Mouse (Mus musculus): ENCODE results near the gene Zfp575. TPM values are rescaled to one million over a fixed set of nuclear protein-coding genes. Genes with fewer than 3 reads are reported as not detected.

Zfp575 gene
- polyA plus RNA-seq, 1 experiment from 2014 or later = 4.0 TPM

DNA sequence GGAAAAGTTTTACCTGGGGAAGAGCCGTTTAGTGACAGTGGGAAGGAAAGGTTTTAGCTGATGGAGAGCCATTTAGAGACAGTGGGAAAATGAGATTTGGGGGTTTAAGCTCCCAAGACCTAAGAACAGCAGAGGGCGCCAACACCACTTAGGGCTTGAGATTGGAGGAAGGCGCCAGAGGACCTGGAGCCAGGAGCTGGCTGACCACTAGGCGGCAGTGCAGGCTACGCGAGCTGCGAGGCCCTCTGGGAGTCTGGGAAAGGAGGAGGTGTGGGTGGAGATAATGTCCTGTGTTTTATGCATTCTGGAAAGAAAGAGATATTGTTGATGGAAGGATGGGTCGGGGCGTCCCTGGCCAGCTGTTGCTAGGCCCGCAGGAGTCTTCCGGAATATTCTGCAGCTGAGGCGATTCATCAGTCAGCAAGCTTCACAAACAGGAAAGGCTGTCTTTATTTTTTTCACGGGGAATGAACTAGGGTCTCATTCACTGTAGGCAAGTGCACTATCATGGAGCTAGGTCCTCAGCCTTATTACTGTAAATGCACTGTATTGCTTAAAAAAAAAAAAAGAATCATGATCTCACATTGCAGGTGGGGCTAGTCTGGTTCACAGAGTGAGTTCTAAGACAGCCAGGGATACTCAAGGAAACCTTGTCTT lies 13.6 kb upstream of the Zfp575 start:
- 9% methylated on average over 13 of the region's 13 CpGs for WGBS
- 0 out of 2 replicates have a peak overlapping the region, but pooled peaks have one; percentile 15 for H3K4me3 ChIP-seq (replicated peaks)

DNA sequence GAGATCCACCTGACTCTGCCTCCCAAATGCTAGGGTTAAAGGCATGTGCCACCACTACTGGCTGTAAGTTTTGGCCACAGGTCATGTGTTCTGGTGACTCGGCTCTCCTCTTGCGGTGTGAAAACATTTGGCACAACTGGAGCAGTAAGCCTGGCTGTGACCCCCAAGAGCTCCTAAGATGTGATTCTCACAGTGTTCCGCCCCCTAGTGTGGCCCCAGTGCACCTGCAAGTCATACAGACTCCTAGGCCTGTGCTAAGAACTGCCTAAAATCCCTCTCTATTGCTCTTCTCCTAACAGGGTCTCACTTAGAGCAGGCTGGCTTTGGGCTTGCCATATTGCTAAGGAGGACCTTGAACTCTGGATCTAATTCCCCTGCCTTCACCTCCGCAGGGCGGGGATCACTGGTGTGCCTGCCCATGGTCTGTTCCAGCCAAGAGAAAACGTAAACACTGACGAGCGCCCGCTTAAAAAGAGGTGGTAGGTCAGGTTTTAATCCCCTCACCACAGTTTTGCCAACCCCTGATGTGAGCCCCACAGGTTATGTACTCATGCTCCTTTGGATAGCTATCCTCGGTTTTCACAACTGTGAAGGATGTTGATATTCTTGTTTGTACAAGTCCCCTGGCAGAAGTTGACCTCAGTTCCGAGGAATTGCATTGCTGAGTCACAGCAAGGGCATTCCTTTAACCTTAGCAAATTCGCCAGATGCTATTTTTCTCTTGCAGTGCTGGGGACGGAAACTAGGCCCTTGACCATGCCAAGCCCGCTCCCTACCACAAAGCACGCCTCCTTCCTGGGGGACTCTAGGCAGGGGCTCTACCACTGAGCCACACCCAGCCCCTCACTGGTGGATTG lies 12.0 kb upstream of the Zfp575 start:
- H3K4me1 ChIP-seq (replicated peaks) = peaks cover 6% of the 10 kb centered on the region
- H3K4me3 ChIP-seq (replicated peaks) = no peak overlapping the region
- H3K36me3 ChIP-seq = peaks cover 9% of the 10 kb centered on the region; the same call in 1 of the 2 replicates
- WGBS = 79% methylated on average over 15 of the region's 15 CpGs
- H3K9ac ChIP-seq (replicated peaks) = no peak overlapping the region
- ATAC-seq (ENCODE audit: insufficient number of reproducible peaks, insufficient read depth, low FRiP score, low TSS enrichment, low read depth) = no peak
- no peak overlapping the region for H3K4me2 ChIP-seq
- no peak overlapping the region for H3K27ac ChIP-seq
- no peaks in the 10 kb centered on the region for H3K9me3 ChIP-seq
- peaks cover 13% of the 10 kb centered on the region for H3K27me3 ChIP-seq

More for the DNA sequence above, 13.6 kb upstream of the Zfp575 start:
- Histone ChIP-seq H3K27ac (no peak overlapping the region), H3K27me3 (no peaks in the 10 kb centered on the region), H3K9ac (replicated peaks) (no peak overlapping the region), H3K4me1 (replicated peaks) (no peaks in the 10 kb centered on the region), H3K36me3 (peaks cover 9% of the 10 kb centered on the region; the same call in 1 of the 2 replicates), H3K9me3 (no peaks in the 10 kb centered on the region), H3K4me2 (peak overlapping the region; percentile 37)
- peak; percentile 86 for ATAC-seq (ENCODE audit: insufficient number of reproducible peaks, insufficient read depth, low FRiP score, low TSS enrichment, low read depth)

DNA sequence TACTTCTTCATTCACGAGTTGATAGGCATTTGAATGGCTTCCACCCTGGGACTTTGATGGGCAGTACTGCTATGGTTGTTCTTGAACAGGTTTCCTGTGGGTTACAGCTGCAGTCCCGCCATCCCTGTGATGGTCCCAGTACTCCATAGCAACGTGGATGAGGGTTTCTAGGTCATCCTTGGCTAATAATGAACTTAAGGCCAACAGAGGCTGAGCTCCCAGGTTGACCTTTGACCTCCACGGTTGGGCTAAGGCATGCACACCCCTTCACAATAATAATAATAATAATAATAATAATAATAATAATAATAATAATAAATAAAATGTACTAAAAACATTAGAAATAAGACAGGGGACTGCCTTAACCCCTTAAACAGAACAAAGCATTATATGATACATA lies 10.7 kb upstream of the Zfp575 start:
- H3K4me3 ChIP-seq (replicated peaks) = no peak overlapping the region
- no peak overlapping the region for H3K4me2 ChIP-seq
- no peaks in the 10 kb centered on the region for H3K9me3 ChIP-seq
- no peak overlapping the region for H3K27ac ChIP-seq
- peaks cover 15% of the 10 kb centered on the region for H3K4me1 ChIP-seq (replicated peaks)
- peaks cover 15% of the 10 kb centered on the region for H3K27me3 ChIP-seq
- no peak overlapping the region for H3K9ac ChIP-seq (replicated peaks)
- 63% methylated on average over 4 of the region's 4 CpGs for WGBS
- H3K36me3 ChIP-seq = peaks cover 5% of the 10 kb centered on the region; the same call in 1 of the 2 replicates
- ATAC-seq (ENCODE audit: insufficient number of reproducible peaks, insufficient read depth, low FRiP score, low TSS enrichment, low read depth) = no peak

DNA sequence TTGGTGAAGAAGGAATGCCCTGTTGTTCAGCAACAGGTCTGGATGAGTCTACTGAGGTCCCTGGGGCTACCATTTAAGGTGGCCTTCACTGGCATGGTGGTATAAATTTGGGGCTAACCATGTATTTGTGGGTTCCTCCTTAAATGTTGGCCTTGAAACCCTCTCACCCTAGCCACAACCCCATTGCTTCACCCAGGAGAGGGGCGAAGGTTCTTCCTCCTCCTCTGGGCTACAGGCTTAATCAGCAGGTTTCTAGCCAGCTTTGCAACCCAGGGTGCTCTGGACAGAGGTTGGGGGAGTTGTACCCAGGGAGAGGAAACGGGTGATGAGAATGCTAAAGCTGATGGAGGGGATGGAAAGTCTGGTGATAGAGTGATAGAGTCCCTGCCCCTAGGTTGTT lies 8.0 kb upstream of the Zfp575 start:
- no peak for ATAC-seq (ENCODE audit: insufficient number of reproducible peaks, insufficient read depth, low FRiP score, low TSS enrichment, low read depth)
- no peaks in the 10 kb centered on the region for H3K9me3 ChIP-seq
- H3K36me3 ChIP-seq = peaks cover 5% of the 10 kb centered on the region; the same call in 1 of the 2 replicates
- H3K27ac ChIP-seq = no peak overlapping the region
- no peak overlapping the region for H3K4me2 ChIP-seq
- WGBS = 69% methylated on average over 2 of the region's 2 CpGs
- H3K4me3 ChIP-seq (replicated peaks) = no peak overlapping the region
- H3K27me3 ChIP-seq = peaks cover 15% of the 10 kb centered on the region
- no peak overlapping the region for H3K9ac ChIP-seq (replicated peaks)
- H3K4me1 ChIP-seq (replicated peaks) = peaks cover 15% of the 10 kb centered on the region

DNA sequence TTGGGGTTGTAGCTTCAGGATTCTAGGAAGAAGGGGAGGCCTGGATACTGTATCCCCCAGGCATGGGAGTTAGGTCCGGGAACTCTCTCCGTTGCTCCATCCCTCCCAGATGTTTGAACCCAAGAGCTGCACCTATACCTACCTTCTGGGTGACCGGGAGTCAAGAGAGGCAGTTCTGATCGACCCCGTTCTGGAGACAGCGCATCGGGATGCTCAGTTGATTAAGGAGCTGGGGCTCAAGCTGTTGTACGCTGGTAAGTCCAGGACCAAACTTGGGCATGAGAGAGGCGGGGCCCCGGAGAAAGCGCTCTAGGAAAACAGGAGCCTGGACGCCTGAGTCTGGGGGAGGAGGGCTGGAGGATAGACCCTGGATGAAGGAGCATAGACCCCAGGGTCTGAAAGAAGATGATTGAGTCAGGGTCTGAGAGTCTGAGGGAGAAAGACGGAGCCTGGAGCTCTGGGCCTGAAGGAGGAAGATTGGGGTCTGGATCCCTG lies 6.9 kb upstream of the Zfp575 start:
- no peaks in the 10 kb centered on the region for H3K9me3 ChIP-seq
- H3K27ac ChIP-seq = no peak overlapping the region; the same call in 1 of the 2 replicates
- H3K9ac ChIP-seq (replicated peaks) = peak overlapping the region; percentile 69
- peaks cover 15% of the 10 kb centered on the region for H3K27me3 ChIP-seq
- H3K4me2 ChIP-seq = peak overlapping the region; percentile 72
- no peak for ATAC-seq (ENCODE audit: insufficient number of reproducible peaks, insufficient read depth, low FRiP score, low TSS enrichment, low read depth)
- WGBS = under 1% methylated on average over 13 of the region's 13 CpGs
- H3K4me1 ChIP-seq (replicated peaks) = peaks cover 15% of the 10 kb centered on the region
- H3K36me3 ChIP-seq = no peaks in the 10 kb centered on the region
- peak overlapping the region; percentile 77 for H3K4me3 ChIP-seq (replicated peaks)

DNA sequence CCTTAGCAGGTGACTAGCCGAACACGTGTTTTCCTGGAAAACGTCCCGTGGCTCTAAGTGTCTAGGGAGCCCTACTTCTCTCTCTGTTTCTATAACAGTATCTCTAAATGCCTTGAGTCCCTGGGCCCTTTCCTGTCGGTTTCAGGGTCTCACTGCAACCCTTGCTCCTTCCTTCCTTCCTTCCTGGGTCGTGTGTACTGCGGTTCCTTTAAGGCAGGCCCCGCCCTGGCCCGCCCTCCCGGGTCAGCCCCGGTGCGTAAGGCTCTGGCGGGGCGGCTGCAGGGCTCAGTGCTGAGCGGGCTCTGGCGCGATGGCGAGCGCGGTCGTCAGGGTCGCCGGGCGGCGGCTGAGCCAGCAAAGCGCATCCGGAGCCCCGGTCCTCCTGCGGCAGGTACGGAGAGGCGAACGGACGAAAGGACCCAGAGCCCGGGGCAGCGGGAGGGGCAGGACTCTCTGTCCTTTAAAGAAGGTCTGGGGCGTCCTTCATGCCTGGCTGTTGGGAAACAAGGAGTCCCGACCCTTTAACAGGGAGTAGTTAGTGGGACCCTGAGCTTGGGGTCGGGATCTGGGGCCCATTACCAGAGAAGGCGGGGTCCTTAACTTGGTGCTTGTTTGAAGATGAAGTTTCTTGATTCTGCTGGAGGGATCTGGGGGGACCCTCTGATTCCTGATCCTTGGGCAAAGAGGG lies 6.3 kb upstream of the Zfp575 start:
- WGBS = 2% methylated on average over 39 of the region's 39 CpGs
- peak overlapping the region; percentile 45; the same call in 1 of the 2 replicates for H3K27ac ChIP-seq
- H3K4me3 ChIP-seq (replicated peaks) = peak overlapping the region; percentile 77
- H3K4me2 ChIP-seq = peak overlapping the region; percentile 72
- ATAC-seq (ENCODE audit: insufficient number of reproducible peaks, insufficient read depth, low FRiP score, low TSS enrichment, low read depth) = peak; percentile 89
- H3K27me3 ChIP-seq = peaks cover 15% of the 10 kb centered on the region
- H3K9me3 ChIP-seq = no peaks in the 10 kb centered on the region
- H3K4me1 ChIP-seq (replicated peaks) = peaks cover 15% of the 10 kb centered on the region
- no peaks in the 10 kb centered on the region for H3K36me3 ChIP-seq
- peak overlapping the region; percentile 69 for H3K9ac ChIP-seq (replicated peaks)

DNA sequence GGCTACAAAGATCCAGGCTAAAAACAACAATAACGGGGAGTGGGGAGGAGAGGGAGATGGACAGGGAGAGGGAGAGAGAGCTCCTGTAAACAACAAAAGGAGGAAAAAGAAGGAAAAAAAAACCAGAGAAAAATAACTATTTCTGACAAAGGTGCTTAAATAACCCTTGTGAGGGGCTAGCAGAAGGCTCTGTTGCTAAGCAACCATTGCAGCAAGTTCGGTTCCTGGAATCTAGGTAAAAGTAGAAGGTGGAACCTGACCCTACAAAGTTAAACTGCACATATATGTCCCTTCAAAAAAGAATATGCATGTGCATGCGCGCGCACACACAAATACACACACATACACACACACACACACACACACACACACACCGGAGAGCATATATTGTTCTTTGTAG lies 5.3 kb upstream of the Zfp575 start:
- Histone ChIP-seq H3K27me3 (peaks cover 17% of the 10 kb centered on the region), H3K27ac (no peak overlapping the region), H3K4me3 (replicated peaks) (no peak overlapping the region), H3K9ac (replicated peaks) (no peak overlapping the region), H3K4me1 (replicated peaks) (peaks cover 16% of the 10 kb centered on the region), H3K9me3 (no peaks in the 10 kb centered on the region), H3K4me2 (no peak overlapping the region), H3K36me3 (no peaks in the 10 kb centered on the region)
- 78% methylated on average over 6 of the region's 6 CpGs for WGBS
- no peak for ATAC-seq (ENCODE audit: insufficient number of reproducible peaks, insufficient read depth, low FRiP score, low TSS enrichment, low read depth)

DNA sequence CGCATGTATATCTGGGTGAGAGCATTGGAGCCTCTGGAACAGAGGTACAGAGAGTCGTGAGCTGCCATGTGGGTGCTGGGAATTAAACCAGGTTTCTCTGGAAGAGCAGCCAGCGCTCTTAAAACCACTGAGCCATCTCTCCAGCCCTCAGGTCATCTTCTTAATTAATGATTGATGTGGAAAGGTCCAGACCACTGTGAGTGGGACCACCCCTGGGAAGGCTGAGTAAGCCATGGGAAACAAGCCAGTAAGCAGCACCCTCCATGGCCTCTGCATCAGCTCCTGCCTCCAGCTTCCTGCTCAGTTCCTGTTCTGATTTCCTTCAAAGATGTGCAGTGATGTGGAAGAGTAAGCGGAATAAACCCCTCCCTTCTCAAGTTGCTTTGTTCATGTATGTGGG lies 4.7 kb upstream of the Zfp575 start:
- Histone ChIP-seq H3K27ac (no peak overlapping the region), H3K4me1 (replicated peaks) (peaks cover 23% of the 10 kb centered on the region), H3K9me3 (no peaks in the 10 kb centered on the region), H3K9ac (replicated peaks) (no peak overlapping the region), H3K4me3 (replicated peaks) (no peak overlapping the region), H3K36me3 (no peaks in the 10 kb centered on the region), H3K27me3 (peaks cover 21% of the 10 kb centered on the region), H3K4me2 (no peak overlapping the region)
- WGBS = 54% methylated on average over 4 of the region's 4 CpGs
- ATAC-seq (ENCODE audit: insufficient number of reproducible peaks, insufficient read depth, low FRiP score, low TSS enrichment, low read depth) = no peak

DNA sequence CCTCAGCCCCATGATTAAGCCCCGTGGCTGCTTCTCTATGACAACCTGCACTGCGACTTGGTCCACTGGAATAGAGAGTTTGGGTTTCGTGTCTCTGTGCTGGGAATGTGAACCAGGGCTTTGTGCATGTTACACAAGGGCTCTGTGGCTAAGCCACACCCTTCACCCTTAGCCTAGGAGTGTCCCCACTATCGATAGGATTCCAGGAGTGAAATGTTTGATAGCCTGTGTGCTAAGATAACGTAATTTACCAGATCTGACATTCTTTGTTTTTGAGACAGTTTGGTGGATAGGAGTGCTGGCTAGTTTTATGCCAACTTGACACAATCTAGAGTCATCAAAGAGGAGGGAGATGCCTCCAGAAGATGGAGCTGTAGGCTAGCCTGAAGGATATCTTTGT lies 4.3 kb upstream of the Zfp575 start:
- Histone ChIP-seq H3K27ac (no peak overlapping the region), H3K36me3 (no peaks in the 10 kb centered on the region), H3K9me3 (peaks cover 2% of the 10 kb centered on the region; the same call in 1 of the 2 replicates), H3K4me3 (replicated peaks) (no peak overlapping the region), H3K4me2 (no peak overlapping the region), H3K9ac (replicated peaks) (no peak overlapping the region), H3K4me1 (replicated peaks) (peaks cover 26% of the 10 kb centered on the region), H3K27me3 (peaks cover 24% of the 10 kb centered on the region)
- no peak for ATAC-seq (ENCODE audit: insufficient number of reproducible peaks, insufficient read depth, low FRiP score, low TSS enrichment, low read depth)
- WGBS = 75% methylated on average over 5 of the region's 5 CpGs

DNA sequence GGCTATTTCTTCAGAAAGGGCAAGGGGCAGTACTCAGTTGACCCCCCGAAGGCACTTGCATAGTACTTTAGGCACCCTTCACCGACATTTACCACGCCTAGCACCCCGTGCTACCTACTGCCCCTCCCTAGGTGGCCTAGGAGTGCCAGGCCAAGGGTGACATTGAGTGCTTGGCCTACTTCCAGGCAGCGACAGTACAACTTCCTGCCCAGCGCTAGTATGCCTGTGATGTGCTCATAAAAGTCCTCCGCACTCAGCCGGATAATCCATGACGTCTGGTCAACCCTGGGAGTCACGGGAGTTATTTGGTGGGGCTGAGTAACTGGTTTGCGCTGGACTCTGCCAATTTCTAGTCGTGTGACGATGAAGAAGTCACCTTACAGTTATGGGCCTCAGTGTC lies 895 bp upstream of the Zfp575 start:
- ATAC-seq (ENCODE audit: insufficient number of reproducible peaks, insufficient read depth, low FRiP score, low TSS enrichment, low read depth) = no peak
- 62% methylated on average over 13 of the region's 13 CpGs for WGBS
- Histone ChIP-seq H3K4me2 (no peak overlapping the region), H3K4me1 (replicated peaks) (peaks cover 12% of the 10 kb centered on the region), H3K27ac (no peak overlapping the region), H3K9ac (replicated peaks) (no peak overlapping the region), H3K36me3 (no peaks in the 10 kb centered on the region), H3K9me3 (peaks cover 16% of the 10 kb centered on the region), H3K4me3 (replicated peaks) (no peak overlapping the region), H3K27me3 (peaks cover 37% of the 10 kb centered on the region)

DNA sequence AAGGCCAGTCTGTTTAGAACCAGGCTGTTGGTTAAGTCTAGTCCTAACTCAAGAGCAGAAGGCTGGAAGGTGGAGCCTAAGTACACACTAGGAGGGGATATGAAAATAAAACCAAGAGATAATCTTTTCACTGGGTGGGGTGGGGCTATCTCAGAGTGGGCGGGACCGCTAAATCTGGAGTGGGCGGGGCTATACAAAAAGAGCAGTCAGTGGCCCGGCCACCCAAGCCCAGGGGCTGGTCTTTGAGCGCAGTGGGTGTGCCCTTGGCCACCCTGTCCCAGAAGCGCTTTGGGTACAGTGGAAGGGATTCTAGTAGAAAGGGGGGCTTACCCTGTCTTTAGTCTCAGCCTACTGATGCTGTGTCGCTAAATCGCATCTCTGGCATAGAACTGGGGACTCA lies 613 bp downstream of the Zfp575 start:
- H3K36me3 ChIP-seq = no peaks in the 10 kb centered on the region
- peak overlapping the region; percentile 71 for H3K9ac ChIP-seq (replicated peaks)
- H3K4me3 ChIP-seq (replicated peaks) = peak overlapping the region; percentile 55
- WGBS = 8% methylated on average over 8 of the region's 8 CpGs
- peak; percentile 74 for ATAC-seq (ENCODE audit: insufficient number of reproducible peaks, insufficient read depth, low FRiP score, low TSS enrichment, low read depth)
- H3K27me3 ChIP-seq = peaks cover 37% of the 10 kb centered on the region
- H3K4me1 ChIP-seq (replicated peaks) = peaks cover 10% of the 10 kb centered on the region
- peaks cover 16% of the 10 kb centered on the region for H3K9me3 ChIP-seq
- no peak overlapping the region for H3K27ac ChIP-seq
- peak overlapping the region; percentile 74 for H3K4me2 ChIP-seq
